Mouse (Mus musculus) layer of hippocampus, postnatal 25 days (tissue): ENCODE measurements around the gene Pagr1a. TPM values are rescaled to one million over a fixed set of nuclear protein-coding genes. Genes with fewer than 3 reads are reported as not detected.

Experiments used
- DNase-seq, 2 experiments: peaks; one replicate each; pipeline ENCODE4 v3.0.0; 2022; ENCODE audit warnings: mixed read lengths in 2 of 2, low spot score in 1 of 2; ENCODE audit errors: extremely low spot score in 1 of 2
- total RNA-seq, 2 experiments: library from RNA; stranded (reverse); gene quantifications; 2 replicates each; pipeline ENCODE4 v1.2.3; 2021

The Pagr1a gene
- total RNA-seq, 2 experiments from 2014 or later = 20.5 to 27.7 TPM

- DNase-seq = no peak
Observed at GRCm38 (mm10) chr7:127021563-127022527, 4.7 kb upstream of the Pagr1a start.

- peak in 1 of 2 experiments; percentile 62 for DNase-seq
Observed at GRCm38 (mm10) chr7:127020901-127021562, 3.9 kb upstream of the Pagr1a start, which contains the start of the genes Gm42742 and Prrt2. Gene Gm42742 (minus strand): TSS chr7:127021097. Gene Prrt2 (minus strand): TSS chr7:127021211.

- DNase-seq = no peak
Observed at GRCm38 (mm10) chr7:127020491-127020890, 3.3 kb upstream of the Pagr1a start.

GRCm38 (mm10) chr7:127020031-127020430 lies 2.9 kb upstream of the Pagr1a start:
- DNase-seq = no peak

- DNase-seq = no peak
Observed at GRCm38 (mm10) chr7:127019306-127019960, 2.3 kb upstream of the Pagr1a start.

- no peak for DNase-seq
Observed at GRCm38 (mm10) chr7:127018416-127019305, 1.5 kb upstream of the Pagr1a start.

GRCm38 (mm10) chr7:127017950-127018345 lies 796 bp upstream of the Pagr1a start:
- no peak for DNase-seq

GRCm38 (mm10) chr7:127016486-127016938 lies 640 bp downstream of the Pagr1a start:
- DNase-seq = peak in 1 of 2 experiments; percentile 54

- DNase-seq = no peak
Observed at GRCm38 (mm10) chr7:127016481-127016485, 869 bp downstream of the Pagr1a start, which contains the start of gene Pagr1b. Gene Pagr1b (minus strand): TSS chr7:127016484.

GRCm38 (mm10) chr7:127016081-127016480 lies 1.1 kb downstream of the Pagr1a start:
- no peak for DNase-seq

- DNase-seq = no peak
Observed at GRCm38 (mm10) chr7:127014993-127015392, 2.2 kb downstream of the Pagr1a start.

- no peak for DNase-seq
Observed at GRCm38 (mm10) chr7:127014320-127014719, 2.8 kb downstream of the Pagr1a start, which contains the start of gene Mvp. Gene Mvp (minus strand): TSS chr7:127014621.

GRCm38 (mm10) chr7:127013385-127013784 lies 3.8 kb downstream of the Pagr1a start:
- no peak for DNase-seq

GRCm38 (mm10) chr7:127012845-127013244 lies 4.3 kb downstream of the Pagr1a start:
- no peak for DNase-seq

- no peak for DNase-seq
Observed at GRCm38 (mm10) chr7:127012374-127012773, 4.8 kb downstream of the Pagr1a start.

- DNase-seq = no peak
Observed at GRCm38 (mm10) chr7:127011717-127012116, 5.4 kb downstream of the Pagr1a start.

GRCm38 (mm10) chr7:127011051-127011450 lies 6.1 kb downstream of the Pagr1a start:
- DNase-seq = no peak

GRCm38 (mm10) chr7:127009307-127010085 lies 7.7 kb downstream of the Pagr1a start:
- no peak for DNase-seq

- DNase-seq = peak; percentile 64 to 67
Observed at GRCm38 (mm10) chr7:127008239-127009019, 8.7 kb downstream of the Pagr1a start.
